Mouse (Mus musculus) left cerebral cortex, postnatal 25 days (tissue): ENCODE measurements around the gene Prss44. TPM values are rescaled to one million over a fixed set of nuclear protein-coding genes. Genes with fewer than 3 reads are reported as not detected.
"Not testable (repeated sequence)": the region's sequence is repeated elsewhere in the genome, so short reads cannot be mapped to it uniquely, and the experiment has no call there.

Source experiments
- DNase-seq, 2 experiments: peaks; one replicate each; pipeline ENCODE4 v3.0.0; 2022; ENCODE audit warnings: low spot score in 2 of 2, mixed read lengths in 1 of 2
- intact Hi-C: fragments of 180-260 bp; cut with DNase I; formaldehyde crosslinking; loops from one replicate; pipeline ENCODE4 v1.15.1; 2025
- total RNA-seq, 2 experiments: library from RNA; stranded (reverse); gene quantifications; 2 replicates each; pipeline ENCODE4 v1.2.3; 2021

The Prss44 gene
- total RNA-seq = not detected

DNA sequence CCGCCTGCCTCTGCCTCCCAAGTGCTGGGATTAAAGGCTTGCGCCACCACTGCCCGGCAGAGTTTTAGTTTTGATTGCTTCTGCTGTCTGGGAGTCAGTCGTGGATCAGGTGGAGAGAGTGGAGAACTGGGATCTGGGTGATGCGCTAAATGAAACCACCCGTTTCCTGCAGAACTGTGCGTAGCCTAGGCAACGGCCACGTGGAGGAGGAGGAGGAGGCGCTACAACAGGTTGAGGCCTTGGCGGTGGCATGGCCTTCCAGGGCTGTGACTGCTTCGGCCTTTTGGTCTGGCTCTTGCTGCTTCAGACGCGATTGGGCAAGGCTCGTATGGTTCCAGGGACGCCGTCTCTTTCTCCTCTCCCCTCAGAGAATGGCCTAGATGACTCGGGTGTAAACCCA, at the start of gene Prss44:
TSS of gene Prss44 (plus strand) at position 206 of the 400 bp plus-strand sequence.
- intact Hi-C loops = no loop called here
- no peak for DNase-seq

DNA sequence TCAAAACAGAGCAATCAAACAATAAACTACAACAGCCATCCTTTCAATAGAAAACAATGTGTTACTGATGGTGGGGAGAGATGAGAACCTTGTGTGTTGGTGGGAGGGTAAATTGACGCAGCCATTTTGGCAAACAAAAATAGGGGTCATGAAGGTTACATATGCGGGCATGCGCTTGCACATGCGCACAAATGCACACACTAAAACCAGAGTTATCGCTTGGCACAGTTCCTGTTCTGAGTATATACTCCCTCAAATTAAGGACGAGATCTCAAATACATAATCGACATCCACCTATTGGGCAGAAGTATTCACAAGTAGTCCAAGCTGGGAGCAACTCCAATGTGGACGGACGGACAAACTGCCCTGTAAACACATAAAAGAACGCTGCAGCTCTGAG, 41.5 kb upstream of the Prss44 start:
- intact Hi-C loops = loop anchor here (5.0 kb wide), 1 partner anchor 130 kb away; no protein-coding TSS in a partner anchor
- DNase-seq = no peak

DNA sequence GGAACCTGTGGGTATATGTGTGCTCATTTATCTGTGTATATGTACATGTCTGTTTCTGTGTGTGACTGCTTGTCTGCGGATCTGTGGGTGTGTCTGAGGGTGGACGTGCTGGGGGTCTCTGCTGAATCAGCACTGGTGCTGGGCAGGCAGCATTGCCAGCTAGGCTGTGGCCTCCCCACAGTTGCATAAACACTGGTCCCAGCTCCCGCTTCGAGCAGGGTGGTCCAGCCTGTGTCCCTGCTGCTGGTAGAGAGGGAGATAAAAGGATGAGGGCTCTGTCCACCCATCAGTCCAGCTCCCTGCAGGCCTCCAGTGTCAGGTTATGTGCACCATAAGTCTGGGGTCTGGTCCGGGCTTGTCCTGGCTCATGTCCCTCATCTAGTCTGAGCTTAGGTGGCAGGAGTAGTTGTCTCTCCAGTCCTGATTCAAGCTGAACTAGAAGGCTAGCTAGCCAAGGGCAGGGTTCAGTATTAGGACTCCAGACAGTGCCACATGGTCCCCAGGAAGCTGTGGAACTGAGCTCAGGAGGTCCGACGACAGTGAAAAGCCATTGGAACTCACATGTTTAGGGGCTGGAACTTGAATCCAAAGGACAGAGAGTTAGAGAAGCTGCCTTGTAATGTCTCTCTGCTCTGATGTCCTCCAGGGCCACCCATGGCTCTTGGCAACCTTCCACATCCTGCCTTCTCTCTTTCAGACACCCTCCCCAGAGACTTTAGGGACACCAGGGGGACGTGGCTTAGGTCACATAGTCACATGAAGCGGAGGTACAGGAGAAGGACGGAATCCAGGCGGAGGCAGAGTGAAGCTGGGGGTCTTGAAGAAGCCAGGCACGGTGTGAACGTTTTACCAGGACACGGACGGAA, 39.2 kb upstream of the Prss44 start:
- intact Hi-C loops = loop anchor here (5.0 kb wide), 1 partner anchor 132 kb away; no protein-coding TSS in a partner anchor
- DNase-seq = no peak

DNA sequence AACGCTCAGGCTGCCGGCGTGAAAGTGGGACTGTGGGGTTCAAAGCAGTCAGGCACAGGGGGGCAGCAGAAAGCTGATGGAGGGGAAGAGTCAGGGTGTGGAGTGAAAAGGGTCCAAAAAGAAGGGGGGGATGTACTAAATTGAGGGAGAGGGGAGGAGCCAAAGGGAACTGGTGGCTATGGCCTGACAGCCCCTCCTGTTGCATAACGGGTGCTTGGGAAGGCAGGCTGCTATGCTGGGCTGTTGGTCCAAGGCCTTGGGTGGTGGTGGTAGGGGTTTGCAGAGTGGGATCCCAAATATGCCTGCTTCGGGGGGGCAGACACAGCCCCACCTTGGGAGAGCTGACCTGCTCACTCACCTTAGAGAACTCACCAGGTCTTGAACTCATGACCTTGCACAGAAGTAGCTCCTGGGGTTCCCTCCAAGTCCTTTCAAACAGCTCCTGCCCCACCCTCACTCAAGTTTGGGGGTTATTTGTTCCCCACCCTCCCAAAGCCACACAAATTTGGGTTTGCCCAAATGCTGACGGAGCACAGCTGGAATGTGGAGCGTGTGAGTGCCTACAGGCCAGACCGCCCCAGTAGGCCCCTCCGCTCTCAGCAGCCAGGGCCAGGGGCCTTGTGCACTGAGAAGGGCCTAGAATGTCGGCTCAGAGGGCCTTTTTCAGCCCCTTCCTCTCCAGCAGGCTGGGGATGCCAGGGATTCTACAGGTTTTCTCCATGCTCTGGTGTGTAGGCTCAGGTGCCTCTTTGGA, 38.3 kb upstream of the Prss44 start:
- intact Hi-C loops = no loop called here
- no peak for DNase-seq

DNA sequence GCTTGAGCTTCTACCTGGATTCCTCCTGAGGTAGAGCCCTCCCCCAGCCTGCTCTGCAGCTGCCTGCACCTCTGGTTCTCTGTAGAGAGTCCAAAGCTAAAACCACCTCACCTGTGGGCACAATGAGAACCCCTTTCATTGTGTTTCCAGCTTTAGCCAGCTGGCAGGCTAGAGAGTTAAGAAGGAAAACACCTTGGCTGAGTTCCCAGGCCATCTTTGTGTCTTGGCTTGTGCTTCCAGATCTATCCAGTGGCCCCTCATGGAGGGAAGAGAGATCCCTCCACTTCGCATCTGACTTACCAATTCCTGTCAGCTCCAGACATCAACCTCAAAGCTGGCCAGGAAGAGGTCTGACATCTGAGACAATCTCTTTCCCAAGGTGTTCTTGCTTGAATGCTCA, 35.7 kb upstream of the Prss44 start:
- intact Hi-C loops = no loop called here
- DNase-seq = no peak

DNA sequence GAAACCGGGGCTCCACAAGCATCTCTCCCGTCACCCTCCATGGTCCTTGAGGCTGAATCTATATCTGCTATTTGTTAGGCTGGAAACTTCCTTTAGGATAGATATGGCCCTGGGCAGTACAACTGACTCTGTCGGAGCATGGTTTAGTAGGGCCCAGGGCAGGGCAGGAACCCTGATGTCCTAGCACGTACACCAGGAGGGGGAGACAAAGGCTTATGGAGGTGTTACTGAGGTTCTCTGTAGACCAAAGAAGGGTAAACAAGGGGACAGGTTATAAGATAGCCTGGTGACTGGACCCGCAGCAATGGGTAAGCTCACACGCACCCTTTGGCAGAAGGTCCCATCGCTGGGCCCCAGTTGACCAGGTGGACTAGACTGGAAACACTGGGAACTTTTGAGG, 35.2 kb upstream of the Prss44 start:
- intact Hi-C loops = no loop called here
- no peak for DNase-seq

DNA sequence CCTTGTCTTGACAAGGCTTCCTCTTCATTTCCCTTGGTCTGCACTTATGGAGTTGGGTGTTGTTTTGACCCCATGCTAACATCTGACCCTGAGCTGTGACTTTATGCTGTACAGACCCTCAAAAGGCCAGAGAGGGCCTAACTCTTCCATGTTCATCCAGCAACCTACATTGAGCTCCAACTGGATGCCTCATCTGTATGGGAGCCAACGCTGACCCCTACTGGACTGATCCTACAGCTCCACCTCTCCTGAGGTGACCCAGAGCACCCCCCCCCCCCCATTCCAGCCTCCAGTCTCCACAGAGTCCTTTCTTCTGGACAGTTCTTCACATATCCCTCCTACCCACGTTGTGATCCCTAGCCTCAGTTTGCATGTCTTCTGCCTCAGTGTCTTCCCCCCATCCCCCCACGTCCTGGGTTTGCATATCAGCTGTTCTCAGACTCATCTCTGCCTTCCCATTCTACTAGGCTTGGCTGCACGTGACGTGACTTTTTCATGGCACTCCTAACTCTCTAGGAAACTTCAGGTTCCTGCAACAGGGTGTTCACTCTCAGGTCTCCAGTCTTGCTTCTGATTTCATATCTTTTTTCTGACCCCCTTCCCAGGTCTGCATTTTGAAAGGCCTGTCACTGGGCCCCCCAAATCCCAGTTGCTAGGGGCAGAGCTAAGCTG, 34.4 kb upstream of the Prss44 start:
- DNase-seq = no peak
- intact Hi-C loops = no loop called here

DNA sequence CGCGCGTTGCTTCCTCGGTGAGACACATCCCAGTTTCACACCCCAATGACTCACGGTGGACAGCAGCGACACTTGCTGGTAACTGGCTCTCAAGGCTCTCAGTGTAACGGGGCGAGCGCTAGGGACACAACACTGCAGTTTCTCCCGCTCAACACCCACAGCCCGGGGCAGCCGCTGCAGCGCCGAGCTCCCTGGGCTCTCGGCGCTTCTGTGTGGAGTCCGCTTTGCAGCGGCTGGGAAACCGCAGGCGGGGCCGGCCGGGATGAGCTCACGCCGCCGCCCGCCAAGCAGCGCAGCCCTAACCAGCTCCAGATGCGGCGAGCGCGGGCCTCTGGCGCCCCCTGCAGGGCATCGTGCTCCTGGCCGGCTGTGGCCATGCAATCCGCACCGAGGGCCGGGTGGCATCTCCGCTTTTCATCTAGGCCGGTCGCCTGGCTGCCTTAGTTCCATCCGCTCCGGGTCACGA, 32.5 kb upstream of the Prss44 start:
- intact Hi-C loops = loop anchor here (1.0 to 5.0 kb wide), 3 partner anchors 65 to 370 kb away; no protein-coding TSS in a partner anchor
- DNase-seq = peak; percentile 93

DNA sequence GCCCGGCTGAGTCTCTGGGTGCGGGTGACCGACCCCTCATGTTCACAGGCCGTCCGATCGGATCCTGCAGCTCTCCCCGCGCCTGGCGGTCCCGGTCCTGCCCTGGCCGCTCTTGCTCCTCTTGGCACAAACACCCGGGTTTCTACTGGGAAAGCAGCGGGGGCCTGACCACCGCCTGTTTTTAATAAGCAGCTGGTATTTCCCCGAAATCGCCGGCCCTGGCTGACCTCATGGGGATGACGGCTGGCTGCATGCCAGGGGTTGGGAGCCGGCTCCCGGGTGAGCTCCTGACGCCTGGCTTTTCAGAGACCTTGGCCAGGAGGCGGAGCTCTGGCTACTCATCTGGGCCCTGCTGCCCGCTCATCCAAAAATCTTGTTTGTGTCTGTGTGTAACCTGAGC, 32.1 kb upstream of the Prss44 start:
- intact Hi-C loops = loop anchor here (1.0 to 5.0 kb wide), 4 partner anchors 65 to 371 kb away; no protein-coding TSS in a partner anchor

DNA sequence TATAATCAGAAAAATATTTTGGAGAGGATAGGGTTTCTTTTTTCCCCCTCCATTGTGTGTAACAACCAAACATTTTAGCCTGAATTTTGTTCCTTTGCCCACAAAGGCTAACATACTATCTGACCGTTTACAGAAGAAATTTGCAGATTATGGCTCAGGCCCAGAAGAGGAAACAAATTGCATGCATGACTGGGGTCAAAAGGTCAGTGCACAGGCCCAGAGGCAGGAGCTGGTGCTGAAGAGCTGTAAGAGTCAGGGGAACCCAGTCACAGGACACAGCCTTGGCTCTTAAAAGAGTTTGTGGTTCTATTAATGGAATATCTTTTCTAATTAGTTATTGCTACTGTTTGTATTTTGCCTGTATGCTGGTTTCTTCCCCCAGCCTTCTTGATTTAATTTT, 30.2 kb upstream of the Prss44 start:
- intact Hi-C loops = loop anchor here (2.0 to 5.0 kb wide), 2 partner anchors 87 to 146 kb away; no protein-coding TSS in a partner anchor
- DNase-seq = no peak

More for the DNA sequence above, 32.1 kb upstream of the Prss44 start:
- peak; percentile 64 to 70 for DNase-seq

DNA sequence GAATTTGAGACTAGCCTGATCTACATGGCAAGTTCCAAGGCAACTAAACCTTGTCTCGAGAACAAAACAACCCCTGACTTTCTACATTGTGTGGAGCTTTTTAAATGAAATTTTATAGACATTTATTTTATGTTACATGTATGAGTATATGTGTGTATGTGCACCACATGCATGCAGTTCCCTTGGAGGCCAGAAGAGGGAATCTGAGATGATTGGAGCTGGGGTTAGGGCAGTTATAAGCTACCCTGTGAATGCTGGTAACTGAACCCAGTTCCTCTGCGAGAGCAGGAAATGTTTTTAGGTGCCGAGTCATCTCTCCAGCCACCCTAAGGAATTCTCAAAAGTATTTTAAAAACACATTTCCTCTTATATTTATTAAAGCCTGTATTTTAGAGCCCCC, 25.6 kb upstream of the Prss44 start:
- no peak for DNase-seq
- intact Hi-C loops = no loop called here

DNA sequence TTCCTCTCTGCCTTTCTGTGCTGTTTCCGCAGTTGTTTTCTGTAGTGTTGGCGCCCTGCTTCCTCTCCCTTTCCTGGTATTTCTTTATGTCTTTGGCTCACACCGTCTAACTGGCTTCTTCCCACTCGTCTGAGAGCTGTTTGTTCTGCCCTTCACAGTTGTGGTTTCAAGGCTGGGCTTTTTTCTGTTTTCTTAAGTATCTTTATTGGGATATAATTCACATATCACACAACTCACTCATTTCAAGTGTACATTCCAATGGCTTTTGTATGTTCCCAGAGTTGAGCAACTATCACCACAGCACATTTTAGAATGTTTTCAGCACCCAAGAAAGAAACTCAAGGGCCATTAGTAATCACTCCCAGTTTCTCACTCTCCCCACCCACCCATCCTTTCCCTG, 23.3 kb upstream of the Prss44 start:
- DNase-seq = no peak
- intact Hi-C loops = no loop called here

DNA sequence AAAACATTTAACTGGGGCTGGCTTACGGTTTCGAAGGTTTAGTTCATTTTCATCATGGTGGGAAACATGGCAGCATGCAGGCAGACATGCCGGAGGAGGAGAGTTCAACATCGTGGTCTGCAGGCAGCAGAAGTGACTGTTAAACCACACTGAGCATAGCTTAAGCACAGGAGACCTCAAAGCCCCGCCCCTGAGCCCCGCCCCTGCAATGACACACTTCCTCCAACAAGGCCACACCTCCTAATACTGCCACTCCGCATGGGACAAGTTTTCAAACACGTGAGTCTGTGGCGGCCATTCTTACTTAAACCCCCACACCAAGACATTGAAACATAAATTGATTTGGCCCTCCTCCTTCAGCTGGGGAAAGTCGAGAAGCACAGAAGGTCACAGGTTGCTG, 16.8 kb upstream of the Prss44 start:
- intact Hi-C loops = no loop called here
- DNase-seq = no peak

DNA sequence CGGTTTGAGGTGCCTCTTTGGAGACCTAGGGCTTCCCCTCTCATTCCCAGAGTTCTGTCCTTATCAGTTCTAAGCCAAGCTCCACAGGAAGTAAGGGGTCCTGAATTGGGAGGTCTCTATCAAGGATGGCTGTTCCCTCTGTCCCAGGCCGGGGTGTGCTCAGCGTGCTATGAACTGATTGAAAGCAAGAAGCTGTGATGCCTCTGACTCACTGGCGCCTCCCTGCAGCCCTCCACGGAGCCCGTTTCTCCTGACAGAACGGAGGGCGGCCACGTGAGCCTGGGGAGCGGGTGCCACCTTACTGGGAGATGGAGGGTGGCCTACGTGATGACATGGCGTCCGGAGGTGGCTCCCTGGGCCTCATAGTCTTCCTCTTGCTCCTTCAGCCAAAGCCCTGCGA, 15.9 kb upstream of the Prss44 start, which contains the start of gene Prss42:
TSS of gene Prss42 (plus strand) at position 301 of the 400 bp plus-strand sequence.
- intact Hi-C loops = no loop called here
- DNase-seq = no peak

DNA sequence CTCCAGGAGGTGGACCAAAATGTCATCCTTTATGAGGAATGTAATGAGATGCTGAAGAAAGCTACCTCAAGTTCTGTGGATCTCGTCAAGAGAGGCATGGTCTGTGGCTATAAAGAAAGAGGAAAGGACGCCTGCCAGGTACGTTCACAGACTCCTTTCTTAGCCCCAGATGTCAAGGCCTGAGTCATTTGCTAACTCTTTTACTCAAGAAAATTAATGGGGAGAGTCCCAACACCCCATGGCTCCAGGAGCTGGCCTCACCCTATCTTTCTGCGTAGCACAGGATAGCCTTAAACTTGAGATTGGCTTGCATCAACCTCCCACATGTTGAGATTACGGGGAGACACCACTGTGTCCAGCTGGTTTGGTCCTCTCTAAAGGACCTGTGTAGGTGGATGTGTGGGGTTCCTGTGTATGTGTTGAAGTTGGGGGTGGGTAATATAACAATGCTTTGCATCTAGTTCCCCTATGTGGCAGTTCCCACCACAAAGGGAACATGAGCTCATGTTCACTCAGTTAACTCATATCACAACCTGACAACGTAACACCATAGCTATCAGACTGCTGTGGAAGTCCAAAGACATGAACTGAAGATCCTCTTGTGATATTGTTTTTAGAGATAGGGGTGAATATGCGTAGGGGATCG, 12.8 kb upstream of the Prss44 start:
- no peak for DNase-seq
- intact Hi-C loops = no loop called here

DNA sequence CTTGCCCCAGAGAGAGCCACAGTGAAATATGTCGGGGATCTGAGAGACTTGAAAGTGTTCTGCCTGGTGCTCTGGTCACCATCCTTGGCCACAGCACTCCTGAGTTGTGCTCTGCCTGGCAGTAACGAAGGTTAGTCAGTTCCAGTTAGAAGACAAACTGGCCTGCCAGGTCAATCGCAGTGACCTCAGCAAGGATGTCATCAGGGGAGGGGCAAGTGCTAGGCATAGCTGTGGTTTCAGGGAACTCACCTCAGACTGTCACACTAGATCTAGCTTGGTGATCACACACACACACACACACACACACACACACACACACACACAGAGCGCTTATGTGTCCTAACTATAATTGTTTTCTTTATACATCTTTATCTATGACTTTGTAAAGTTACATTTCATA, 10.5 kb upstream of the Prss44 start:
- intact Hi-C loops = no loop called here

DNA sequence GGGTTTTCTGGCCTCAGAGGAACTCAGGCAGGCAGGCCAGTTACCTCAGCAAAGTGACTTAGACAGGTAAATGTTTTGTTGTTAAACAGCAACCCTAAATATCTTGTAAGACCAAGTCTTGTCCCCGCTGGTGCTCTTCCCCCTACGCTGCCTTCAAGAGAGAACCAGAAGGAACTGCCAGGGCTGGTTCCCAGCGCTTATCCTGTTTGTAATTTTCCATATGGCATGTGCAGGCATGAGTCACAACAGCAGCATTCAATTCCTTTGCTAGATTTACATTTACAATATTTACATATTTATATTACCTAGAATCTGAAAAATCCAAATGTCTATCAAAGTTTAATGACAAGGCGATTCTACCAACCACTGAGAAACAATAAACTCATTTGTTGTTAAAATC, 3.7 kb upstream of the Prss44 start:
- peak in 1 of 2 experiments; percentile 43 for DNase-seq
- intact Hi-C loops = no loop called here

More for the DNA sequence above, 10.5 kb upstream of the Prss44 start:
- DNase-seq = no peak

DNA sequence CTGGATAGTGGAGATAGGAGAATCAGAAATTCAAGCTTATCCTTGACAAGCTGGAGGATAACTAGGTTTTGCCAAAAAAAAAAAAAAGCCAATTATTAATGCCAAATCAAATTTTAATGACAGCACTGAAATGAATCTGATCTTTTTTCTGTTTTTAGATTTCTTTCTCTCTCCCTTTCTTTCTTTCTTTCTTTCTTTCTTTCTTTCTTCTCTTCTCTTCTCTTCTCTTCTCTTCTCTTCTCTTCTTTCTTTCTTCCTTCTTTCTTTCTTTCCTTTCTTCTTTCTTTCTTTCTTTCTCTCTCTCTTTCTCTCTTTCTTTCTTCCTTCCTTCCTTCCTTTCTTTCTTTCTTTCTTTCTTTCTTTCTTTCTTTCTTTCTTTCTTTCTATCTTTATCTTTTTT, 6.8 kb downstream of the Prss44 start:
- intact Hi-C loops, DNase-seq: not testable (repeated sequence)

DNA sequence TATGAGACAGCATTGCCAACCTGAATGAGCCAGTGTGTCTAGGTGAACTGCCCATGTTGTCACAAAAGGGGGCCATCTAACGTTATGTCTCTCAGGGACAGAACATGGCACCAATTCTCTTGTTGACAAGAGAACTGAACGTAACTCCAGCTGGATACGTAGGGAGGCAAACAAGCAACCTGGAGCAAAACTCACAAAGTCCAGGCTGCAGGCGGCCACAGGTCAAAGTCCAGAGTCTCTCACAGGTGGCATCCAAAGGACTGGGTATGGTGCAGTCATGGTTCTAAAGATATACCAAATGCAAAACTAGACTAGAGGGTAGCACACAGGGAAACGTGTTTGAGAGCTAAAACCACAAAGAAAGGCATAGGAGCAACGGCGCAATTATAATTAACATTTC, 7.6 kb downstream of the Prss44 start:
- intact Hi-C loops = no loop called here
- no peak for DNase-seq
